Mouse (Mus musculus): ENCODE measurements around the gene Cfap69.

Gene Cfap69

GRCm38 (mm10) chr5:5657932-5658331 lies 6.1 kb downstream of the Cfap69 start:
- no peak for DNase-seq (ENCODE audit: low spot score)

- no peak for DNase-seq (ENCODE audit: low spot score)
Measured at GRCm38 (mm10) chr5:5648817-5649569, 15.0 kb downstream of the Cfap69 start.

GRCm38 (mm10) chr5:5646173-5646572 lies 17.9 kb downstream of the Cfap69 start:
- no peak for DNase-seq (ENCODE audit: low spot score)

- DNase-seq (ENCODE audit: low spot score): no peak
Measured at GRCm38 (mm10) chr5:5638496-5638895, 25.5 kb downstream of the Cfap69 start.

GRCm38 (mm10) chr5:5625491-5625890 lies 38.5 kb downstream of the Cfap69 start:
- no peak for DNase-seq (ENCODE audit: low spot score)

GRCm38 (mm10) chr5:5618329-5618728 lies 45.7 kb downstream of the Cfap69 start:
- DNase-seq (ENCODE audit: low spot score): no peak

GRCm38 (mm10) chr5:5610540-5610939 lies 53.5 kb downstream of the Cfap69 start:
- no peak for DNase-seq (ENCODE audit: low spot score)

- DNase-seq (ENCODE audit: low spot score): no peak
Measured at GRCm38 (mm10) chr5:5587686-5588085, 76.4 kb downstream of the Cfap69 start.

GRCm38 (mm10) chr5:5573749-5574317 lies 90.2 kb downstream of the Cfap69 start, which contains the start of gene Gm8773:
Gene Gm8773 (plus strand): TSS chr5:5573799.
- DNase-seq (ENCODE audit: low spot score): no peak

- no peak for DNase-seq (ENCODE audit: low spot score)
Measured at GRCm38 (mm10) chr5:5562435-5562834, 101.6 kb downstream of the Cfap69 start.

GRCm38 (mm10) chr5:5561041-5561706 lies 102.9 kb downstream of the Cfap69 start:
- no peak for DNase-seq (ENCODE audit: low spot score)

- DNase-seq (ENCODE audit: low spot score): no peak
Measured at GRCm38 (mm10) chr5:5559798-5560197, 104.2 kb downstream of the Cfap69 start.

GRCm38 (mm10) chr5:5559079-5559740 lies 104.8 kb downstream of the Cfap69 start, which contains the start of gene Gtpbp10:
Gene Gtpbp10 (minus strand): TSS chr5:5559538.
- DNase-seq (ENCODE audit: low spot score): peak; percentile 91

GRCm38 (mm10) chr5:5551110-5551509 lies 112.9 kb downstream of the Cfap69 start:
- no peak for DNase-seq (ENCODE audit: low spot score)

- no peak for DNase-seq (ENCODE audit: low spot score)
Measured at GRCm38 (mm10) chr5:5540385-5540784, 123.7 kb downstream of the Cfap69 start.

GRCm38 (mm10) chr5:5539771-5540170 lies 124.3 kb downstream of the Cfap69 start:
- no peak for DNase-seq (ENCODE audit: low spot score)

GRCm38 (mm10) chr5:5536131-5536530 lies 127.9 kb downstream of the Cfap69 start:
- no peak for DNase-seq (ENCODE audit: low spot score)

- DNase-seq (ENCODE audit: low spot score): no peak
Measured at GRCm38 (mm10) chr5:5533656-5534420, 130.2 kb downstream of the Cfap69 start.
